Mouse (Mus musculus) neural tube, embryonic 13.5 days (tissue): Measurements from ENCODE around the gene Tm4sf20. TPM values are rescaled to one million over a fixed set of nuclear protein-coding genes. Genes with fewer than 3 reads are reported as not detected.
A peak's percentile ranks its signal among the peaks of the same experiment; 100 is the strongest.

Experiments used
- ATAC-seq: fragments of 200-750 bp; cut with Nextera tagmentation; 2 replicates; pipeline ENCODE4 v1.8.0; 2017; ENCODE audit warnings: low read depth, mild to moderate bottlenecking, moderate TSS enrichment, moderate library complexity
- H3K27ac ChIP-seq: fragments of 300-500 bp; sonication (generic); replicated peaks from 2 replicates; pipeline ENCODE4 v1.5.1; 2015; ENCODE audit warnings: moderate library complexity, mild to moderate bottlenecking, inconsistent platforms
- H3K27me3 ChIP-seq: fragments of 300-500 bp; sonication (generic); 2 replicates; pipeline ENCODE4 v1.6.1; 2015; ENCODE audit warnings: mild to moderate bottlenecking, inconsistent platforms
- H3K36me3 ChIP-seq: fragments of 300-500 bp; sonication (generic); 2 replicates; pipeline ENCODE4 v1.6.1; 2015; ENCODE audit warnings: mild to moderate bottlenecking, inconsistent platforms
- H3K4me1 ChIP-seq: fragments of 300-500 bp; sonication (generic); replicated peaks from 2 replicates; pipeline ENCODE4 v1.6.1; 2015; ENCODE audit warnings: inconsistent platforms
- H3K4me2 ChIP-seq: fragments of 300-500 bp; sonication (generic); 2 replicates; pipeline ENCODE4 v1.6.1; 2015; ENCODE audit warnings: inconsistent platforms, mild to moderate bottlenecking, moderate library complexity
- H3K4me3 ChIP-seq: fragments of 300-500 bp; sonication (generic); 2 replicates; pipeline ENCODE4 v1.5.1; 2015; ENCODE audit warnings: mild to moderate bottlenecking, inconsistent platforms
- H3K9ac ChIP-seq: fragments of 300-500 bp; sonication (generic); 2 replicates; pipeline ENCODE4 v1.6.1; 2015; ENCODE audit warnings: moderate library complexity, mild to moderate bottlenecking, inconsistent platforms
- H3K9me3 ChIP-seq: fragments of 300-500 bp; sonication (generic); 2 replicates; pipeline ENCODE4 v1.6.1; 2016; ENCODE audit warnings: inconsistent platforms
- whole genome bisulfite sequencing: fragments of 180-500 bp; shearing (Covaris S2); methylation state at CpG from one replicate; pipeline ENCODE4 v1.1.7; 2015; 5-methylcytosine and 5-hydroxymethylcytosine counted together
- polyA plus RNA-seq: library from polyadenylated mRNA; unstranded; fragments of >200 nt; fragmentation: Nextera tagmentation; extraction: Ambion mirVana; gene quantifications from 2 replicates; pipeline ENCODE4 v1.2.1, GENCODE M21; 2015

Gene Tm4sf20
- 0.13 and 0.19 TPM in 2 replicates for polyA plus RNA-seq

- H3K4me2 ChIP-seq: no peak within 1 kb of the TSS
- WGBS: 77% methylated on average over 5 of the region's 5 CpGs
- no peak within 1 kb of the TSS for H3K9ac ChIP-seq
- H3K27ac ChIP-seq: no peak within 1 kb of the TSS
- no peaks in the 10 kb centered on the region for H3K36me3 ChIP-seq
- H3K4me3 ChIP-seq: no peak within 1 kb of the TSS
- no peak for ATAC-seq
- H3K4me1 ChIP-seq: no peaks in the 10 kb centered on the region
- H3K27me3 ChIP-seq: no peaks in the 10 kb centered on the region
- no peaks in the 10 kb centered on the region for H3K9me3 ChIP-seq
Observed at GRCm38 (mm10) chr1:82768269-82768668, at the start of gene Tm4sf20. Tm4sf20 (minus strand) TSS chr1:82768461.

- no peak overlapping the region for H3K27ac ChIP-seq
- ATAC-seq: no peak
- H3K4me3 ChIP-seq: no peak overlapping the region
- no peaks in the 10 kb centered on the region for H3K36me3 ChIP-seq
- H3K27me3 ChIP-seq: no peaks in the 10 kb centered on the region
- H3K4me2 ChIP-seq: no peak overlapping the region
- H3K9me3 ChIP-seq: no peaks in the 10 kb centered on the region
- no peak overlapping the region for H3K9ac ChIP-seq
- 61% methylated on average over 17 of the region's 17 CpGs for WGBS
- H3K4me1 ChIP-seq: peaks cover 12% of the 10 kb centered on the region
Observed at GRCm38 (mm10) chr1:82815941-82816716, 47.9 kb upstream of the Tm4sf20 start.

GRCm38 (mm10) chr1:82811766-82812165 is 43.5 kb upstream of the Tm4sf20 start:
- H3K9ac ChIP-seq: no peak overlapping the region

GRCm38 (mm10) chr1:82808564-82808963 is 40.3 kb upstream of the Tm4sf20 start:
- no peak for ATAC-seq
- WGBS: 63% methylated on average over 3 of the region's 3 CpGs
- no peak overlapping the region for H3K4me2 ChIP-seq
- no peak overlapping the region for H3K4me3 ChIP-seq
- H3K4me1 ChIP-seq: no peaks in the 10 kb centered on the region
- H3K9ac ChIP-seq: no peak overlapping the region
- no peaks in the 10 kb centered on the region for H3K27me3 ChIP-seq
- H3K27ac ChIP-seq: 0 out of 2 replicates have a peak overlapping the region, but pooled peaks have one; percentile 23
- no peaks in the 10 kb centered on the region for H3K36me3 ChIP-seq
- no peaks in the 10 kb centered on the region for H3K9me3 ChIP-seq

More at GRCm38 (mm10) chr1:82811766-82812165, 43.5 kb upstream of the Tm4sf20 start:
- H3K4me3 ChIP-seq: no peak overlapping the region
- peaks cover 4% of the 10 kb centered on the region; the same call in 1 of the 2 replicates for H3K4me1 ChIP-seq
- no peaks in the 10 kb centered on the region for H3K9me3 ChIP-seq
- no peak overlapping the region for H3K27ac ChIP-seq
- no peaks in the 10 kb centered on the region for H3K36me3 ChIP-seq
- H3K4me2 ChIP-seq: no peak overlapping the region
- no peaks in the 10 kb centered on the region for H3K27me3 ChIP-seq
- no peak for ATAC-seq
- 83% methylated on average over 1 of the region's 1 CpGs for WGBS

- H3K27ac ChIP-seq: no peak overlapping the region
- H3K27me3 ChIP-seq: no peaks in the 10 kb centered on the region
- H3K9me3 ChIP-seq: no peaks in the 10 kb centered on the region
- WGBS: 86% methylated on average over 7 of the region's 7 CpGs
- no peak overlapping the region for H3K9ac ChIP-seq
- H3K4me1 ChIP-seq: no peaks in the 10 kb centered on the region
- ATAC-seq: no peak
- no peak overlapping the region for H3K4me3 ChIP-seq
- no peak overlapping the region for H3K4me2 ChIP-seq
- no peaks in the 10 kb centered on the region for H3K36me3 ChIP-seq
Observed at GRCm38 (mm10) chr1:82807206-82807605, 38.9 kb upstream of the Tm4sf20 start.

GRCm38 (mm10) chr1:82806391-82806790 is 38.1 kb upstream of the Tm4sf20 start:
- no peak for ATAC-seq
- Histone ChIP-seq H3K9me3 (no peaks in the 10 kb centered on the region), H3K4me3 (no peak overlapping the region), H3K4me1 (no peaks in the 10 kb centered on the region), H3K36me3 (no peaks in the 10 kb centered on the region), H3K9ac (no peak overlapping the region), H3K27me3 (no peaks in the 10 kb centered on the region), H3K4me2 (no peak overlapping the region), H3K27ac (no peak overlapping the region)
- WGBS: 79% methylated on average over 8 of the region's 8 CpGs

GRCm38 (mm10) chr1:82804059-82804458 is 35.8 kb upstream of the Tm4sf20 start:
- Histone ChIP-seq H3K4me1 (no peaks in the 10 kb centered on the region), H3K9ac (no peak overlapping the region), H3K4me2 (no peak overlapping the region), H3K27ac (no peak overlapping the region), H3K27me3 (no peaks in the 10 kb centered on the region), H3K4me3 (no peak overlapping the region), H3K9me3 (no peaks in the 10 kb centered on the region), H3K36me3 (no peaks in the 10 kb centered on the region)
- 90% methylated on average over 1 of the region's 1 CpGs for WGBS
- ATAC-seq: no peak

GRCm38 (mm10) chr1:82803608-82804007 is 35.3 kb upstream of the Tm4sf20 start:
- H3K27me3 ChIP-seq: no peaks in the 10 kb centered on the region
- no peak overlapping the region for H3K4me2 ChIP-seq
- H3K9ac ChIP-seq: no peak overlapping the region
- ATAC-seq: no peak
- H3K4me1 ChIP-seq: no peaks in the 10 kb centered on the region
- no peaks in the 10 kb centered on the region for H3K36me3 ChIP-seq
- no peaks in the 10 kb centered on the region for H3K9me3 ChIP-seq
- no peak overlapping the region for H3K27ac ChIP-seq
- 76% methylated on average over 7 of the region's 7 CpGs for WGBS
- H3K4me3 ChIP-seq: no peak overlapping the region

- H3K4me2 ChIP-seq: no peak overlapping the region
- no peak overlapping the region for H3K9ac ChIP-seq
- no peaks in the 10 kb centered on the region for H3K9me3 ChIP-seq
- no peaks in the 10 kb centered on the region for H3K36me3 ChIP-seq
- ATAC-seq: no peak
- H3K4me1 ChIP-seq: peaks cover 5% of the 10 kb centered on the region; the same call in 1 of the 2 replicates
- H3K4me3 ChIP-seq: no peak overlapping the region
- 79% methylated on average over 12 of the region's 12 CpGs for WGBS
- no peaks in the 10 kb centered on the region for H3K27me3 ChIP-seq
- H3K27ac ChIP-seq: no peak overlapping the region
Observed at GRCm38 (mm10) chr1:82801105-82801783, 33.0 kb upstream of the Tm4sf20 start.

- no peak overlapping the region for H3K27ac ChIP-seq
- WGBS: 71% methylated on average over 4 of the region's 4 CpGs
Observed at GRCm38 (mm10) chr1:82798922-82799321, 30.7 kb upstream of the Tm4sf20 start.

GRCm38 (mm10) chr1:82798304-82798703 is 30.0 kb upstream of the Tm4sf20 start:
- no peaks in the 10 kb centered on the region for H3K36me3 ChIP-seq
- 33% methylated on average over 5 of the region's 5 CpGs for WGBS
- no peak for ATAC-seq

More at GRCm38 (mm10) chr1:82798922-82799321, 30.7 kb upstream of the Tm4sf20 start:
- no peak for ATAC-seq
- no peak overlapping the region for H3K4me2 ChIP-seq
- no peak overlapping the region for H3K4me3 ChIP-seq
- no peaks in the 10 kb centered on the region for H3K36me3 ChIP-seq
- H3K9ac ChIP-seq: no peak overlapping the region
- H3K4me1 ChIP-seq: peaks cover 10% of the 10 kb centered on the region; the same call in 1 of the 2 replicates
- H3K27me3 ChIP-seq: no peaks in the 10 kb centered on the region
- no peaks in the 10 kb centered on the region for H3K9me3 ChIP-seq

GRCm38 (mm10) chr1:82797088-82797487 is 28.8 kb upstream of the Tm4sf20 start:
- no peaks in the 10 kb centered on the region for H3K36me3 ChIP-seq
- H3K4me1 ChIP-seq: peaks cover 10% of the 10 kb centered on the region; the same call in 1 of the 2 replicates
- H3K27ac ChIP-seq: no peak overlapping the region
- ATAC-seq: no peak
- WGBS: 97% methylated on average over 4 of the region's 4 CpGs
- H3K27me3 ChIP-seq: no peaks in the 10 kb centered on the region
- H3K4me2 ChIP-seq: no peak overlapping the region
- no peaks in the 10 kb centered on the region for H3K9me3 ChIP-seq
- no peak overlapping the region for H3K9ac ChIP-seq
- H3K4me3 ChIP-seq: no peak overlapping the region

More at GRCm38 (mm10) chr1:82798304-82798703, 30.0 kb upstream of the Tm4sf20 start:
- Histone ChIP-seq H3K4me3 (no peak overlapping the region), H3K4me2 (no peak overlapping the region), H3K9ac (no peak overlapping the region), H3K27ac (no peak overlapping the region), H3K27me3 (no peaks in the 10 kb centered on the region), H3K4me1 (peaks cover 10% of the 10 kb centered on the region; the same call in 1 of the 2 replicates), H3K9me3 (no peaks in the 10 kb centered on the region)
